Mouse (Mus musculus): ENCODE measurements at regions not wholly inside any gene's neighbourhood (a gene's known extent, or its start where the extent isn't known, plus 50 kb on each side); places are given as distances from the start of the nearest gene placed in this dataset.

DNA sequence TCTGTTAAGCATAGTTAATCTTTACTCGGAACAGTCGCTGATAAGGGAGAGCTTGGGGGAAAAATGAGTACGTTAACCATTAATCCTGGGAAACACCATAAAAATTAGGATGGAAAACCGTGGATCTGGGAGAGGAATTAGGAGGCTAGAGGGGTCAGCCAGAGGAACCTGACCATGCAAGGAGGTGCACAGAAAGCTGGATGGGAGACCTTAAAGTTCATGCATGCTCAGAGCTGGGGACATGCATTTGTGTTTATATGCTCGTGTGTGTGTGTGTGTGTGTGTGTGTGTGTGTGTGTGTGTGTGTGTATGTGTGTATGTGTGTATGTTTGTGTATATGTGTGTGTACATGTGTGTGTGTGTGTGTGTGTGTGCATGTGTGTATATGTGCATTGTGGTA is 143.2 kb upstream of the Irf2bp2 start:
- H3K27ac ChIP-seq, result no peak overlapping the region
- no peak overlapping the region for H3K9ac ChIP-seq (replicated peaks)
- no peaks in the 10 kb centered on the region for H3K27me3 ChIP-seq
- no peaks in the 10 kb centered on the region for H3K36me3 ChIP-seq
- WGBS, result 57% methylated on average over 5 of the region's 5 CpGs
- no peaks in the 10 kb centered on the region for H3K9me3 ChIP-seq
- ATAC-seq, result no peak
- no peak overlapping the region for H3K4me2 ChIP-seq (replicated peaks)
- peaks cover 48% of the 10 kb centered on the region for H3K4me1 ChIP-seq (replicated peaks)
- no peak overlapping the region for H3K4me3 ChIP-seq (replicated peaks)

GRCm38 (mm10) chr8:126736441-126736962 is 142.7 kb upstream of the Irf2bp2 start:
- no peak overlapping the region for H3K4me2 ChIP-seq (replicated peaks)
- no peaks in the 10 kb centered on the region for H3K27me3 ChIP-seq
- peaks cover 47% of the 10 kb centered on the region for H3K4me1 ChIP-seq (replicated peaks)
- ATAC-seq, result peak; percentile 40; the same call in 1 of the 2 replicates
- no peak overlapping the region for H3K4me3 ChIP-seq (replicated peaks)
- H3K27ac ChIP-seq, result peak overlapping the region; percentile 57
- H3K9ac ChIP-seq (replicated peaks), result no peak overlapping the region
- H3K36me3 ChIP-seq, result no peaks in the 10 kb centered on the region
- 15% methylated on average over 10 of the region's 10 CpGs for WGBS
- H3K9me3 ChIP-seq, result no peaks in the 10 kb centered on the region

- Histone ChIP-seq H3K9ac (replicated peaks) (no peak overlapping the region), H3K4me3 (replicated peaks) (no peak overlapping the region), H3K9me3 (no peaks in the 10 kb centered on the region), H3K4me1 (replicated peaks) (peaks cover 42% of the 10 kb centered on the region), H3K4me2 (replicated peaks) (no peak overlapping the region), H3K27me3 (no peaks in the 10 kb centered on the region), H3K27ac (peak overlapping the region; percentile 57), H3K36me3 (no peaks in the 10 kb centered on the region)
- ATAC-seq, result peak; percentile 53
- 35% methylated on average over 25 of the region's 25 CpGs for WGBS
These were observed 142.0 kb upstream of the Irf2bp2 start for GRCm38 (mm10) chr8:126735488-126736440.

- no peak overlapping the region for H3K9ac ChIP-seq (replicated peaks)
- 0 out of 2 replicates have a peak, but pooled peaks have one; percentile 32 for ATAC-seq
- H3K27me3 ChIP-seq, result no peaks in the 10 kb centered on the region
- no peak overlapping the region for H3K4me2 ChIP-seq (replicated peaks)
- peaks cover 48% of the 10 kb centered on the region for H3K4me1 ChIP-seq (replicated peaks)
- no peaks in the 10 kb centered on the region for H3K36me3 ChIP-seq
- no peak overlapping the region for H3K4me3 ChIP-seq (replicated peaks)
- no peak overlapping the region for H3K27ac ChIP-seq
- H3K9me3 ChIP-seq, result no peaks in the 10 kb centered on the region
- 73% methylated on average over 7 of the region's 7 CpGs for WGBS
These were observed 141.1 kb upstream of the Irf2bp2 start for GRCm38 (mm10) chr8:126734743-126735487.

DNA sequence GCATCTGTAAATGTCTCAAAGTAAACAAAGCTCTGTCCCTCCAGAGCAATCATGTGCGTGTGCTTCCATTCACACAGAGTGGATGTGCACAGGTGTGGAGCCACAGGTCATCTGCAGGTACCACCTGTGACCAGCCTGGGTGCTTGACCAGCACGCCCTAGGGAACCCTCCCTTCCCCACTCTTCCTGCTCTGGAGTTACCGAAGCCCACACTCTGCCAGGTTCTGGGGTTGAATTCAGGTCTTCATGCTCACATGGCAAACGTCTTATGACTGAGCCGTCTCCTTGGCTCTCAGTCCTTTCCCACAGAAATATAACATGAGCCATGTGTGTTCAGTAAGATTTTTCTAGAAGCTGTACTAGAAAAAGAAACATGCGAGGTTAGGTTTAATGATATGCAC is 140.0 kb upstream of the Irf2bp2 start:
- no peak overlapping the region for H3K4me2 ChIP-seq (replicated peaks)
- H3K27ac ChIP-seq, result peak overlapping the region; percentile 48; the same call in 1 of the 2 replicates
- no peak overlapping the region for H3K9ac ChIP-seq (replicated peaks)
- no peak overlapping the region for H3K4me3 ChIP-seq (replicated peaks)
- WGBS, result 88% methylated on average over 6 of the region's 6 CpGs
- H3K9me3 ChIP-seq, result no peaks in the 10 kb centered on the region
- no peaks in the 10 kb centered on the region for H3K36me3 ChIP-seq
- H3K27me3 ChIP-seq, result no peaks in the 10 kb centered on the region
- H3K4me1 ChIP-seq (replicated peaks), result peaks cover 48% of the 10 kb centered on the region
- ATAC-seq, result no peak

- no peaks in the 10 kb centered on the region for H3K27me3 ChIP-seq
- H3K4me1 ChIP-seq (replicated peaks), result peaks cover 48% of the 10 kb centered on the region
- peak; percentile 59; the same call in 1 of the 2 replicates for ATAC-seq
- no peaks in the 10 kb centered on the region for H3K36me3 ChIP-seq
- WGBS, result 29% methylated on average over 7 of the region's 7 CpGs
- no peak overlapping the region for H3K4me2 ChIP-seq (replicated peaks)
- peak overlapping the region; percentile 48; the same call in 1 of the 2 replicates for H3K27ac ChIP-seq
- no peaks in the 10 kb centered on the region for H3K9me3 ChIP-seq
- H3K9ac ChIP-seq (replicated peaks), result no peak overlapping the region
- no peak overlapping the region for H3K4me3 ChIP-seq (replicated peaks)
These were observed 139.5 kb upstream of the Irf2bp2 start for GRCm38 (mm10) chr8:126733307-126733706.

- Histone ChIP-seq H3K27ac (no peak overlapping the region), H3K36me3 (no peaks in the 10 kb centered on the region), H3K9me3 (no peaks in the 10 kb centered on the region), H3K4me3 (replicated peaks) (no peak overlapping the region), H3K4me2 (replicated peaks) (no peak overlapping the region), H3K4me1 (replicated peaks) (peaks cover 28% of the 10 kb centered on the region), H3K27me3 (no peaks in the 10 kb centered on the region), H3K9ac (replicated peaks) (no peak overlapping the region)
- no peak for ATAC-seq
- WGBS, result 88% methylated on average over 3 of the region's 3 CpGs
These were observed 136.3 kb upstream of the Irf2bp2 start for GRCm38 (mm10) chr8:126730017-126730631.

DNA sequence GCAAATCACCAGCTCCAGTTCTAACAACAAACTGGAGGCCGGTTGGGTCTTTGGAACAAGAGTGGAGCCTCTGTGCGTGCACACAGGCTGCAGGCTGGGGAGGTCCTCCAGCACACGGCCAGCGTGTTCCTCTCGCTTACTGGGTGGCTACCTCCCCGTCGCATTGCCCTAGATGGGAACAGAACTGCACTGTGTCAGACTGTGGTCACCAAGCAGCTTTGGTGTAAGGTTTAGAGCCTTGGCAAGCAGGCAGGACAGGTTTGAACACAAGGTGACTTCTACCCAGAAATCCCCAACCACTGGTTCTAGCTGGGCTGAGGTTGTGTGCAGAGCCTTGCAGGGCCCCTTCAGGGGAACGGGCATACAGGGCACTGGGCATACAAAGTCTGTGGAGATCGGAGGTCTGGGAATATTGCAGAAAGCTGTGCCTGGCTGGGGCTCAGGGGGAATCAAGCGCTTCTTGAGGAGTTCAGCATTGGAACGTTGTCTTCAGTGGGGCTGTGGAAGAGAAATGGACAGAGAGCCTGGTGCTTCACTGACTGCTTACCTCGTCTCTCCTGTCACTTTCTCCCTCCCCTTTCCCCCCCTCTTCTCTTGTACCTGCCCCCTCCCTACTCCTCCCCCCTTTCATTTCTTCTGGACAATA is 135.3 kb upstream of the Irf2bp2 start:
- Histone ChIP-seq H3K4me2 (replicated peaks) (no peak overlapping the region), H3K4me1 (replicated peaks) (peaks cover 23% of the 10 kb centered on the region), H3K9me3 (no peaks in the 10 kb centered on the region), H3K36me3 (no peaks in the 10 kb centered on the region), H3K9ac (replicated peaks) (no peak overlapping the region), H3K27ac (no peak overlapping the region), H3K4me3 (replicated peaks) (no peak overlapping the region), H3K27me3 (no peaks in the 10 kb centered on the region)
- WGBS, result 91% methylated on average over 12 of the region's 12 CpGs
- ATAC-seq, result no peak

GRCm38 (mm10) chr8:126728135-126728534 is 134.3 kb upstream of the Irf2bp2 start:
- H3K9me3 ChIP-seq, result no peaks in the 10 kb centered on the region
- no peak overlapping the region for H3K9ac ChIP-seq (replicated peaks)
- no peaks in the 10 kb centered on the region for H3K27me3 ChIP-seq
- no peak overlapping the region for H3K27ac ChIP-seq
- no peak overlapping the region for H3K4me3 ChIP-seq (replicated peaks)
- no peaks in the 10 kb centered on the region for H3K36me3 ChIP-seq
- no peak for ATAC-seq
- WGBS, result 93% methylated on average over 5 of the region's 5 CpGs
- H3K4me2 ChIP-seq (replicated peaks), result no peak overlapping the region
- peaks cover 16% of the 10 kb centered on the region for H3K4me1 ChIP-seq (replicated peaks)

- H3K27me3 ChIP-seq, result no peaks in the 10 kb centered on the region
- no peak for ATAC-seq
These were observed 133.3 kb upstream of the Irf2bp2 start for GRCm38 (mm10) chr8:126727068-126727467.

More at GRCm38 (mm10) chr8:126727068-126727467, 133.3 kb upstream of the Irf2bp2 start:
- Histone ChIP-seq H3K4me1 (replicated peaks) (peaks cover 6% of the 10 kb centered on the region), H3K9me3 (no peaks in the 10 kb centered on the region), H3K4me2 (replicated peaks) (no peak overlapping the region), H3K27ac (no peak overlapping the region), H3K36me3 (no peaks in the 10 kb centered on the region), H3K9ac (replicated peaks) (no peak overlapping the region), H3K4me3 (replicated peaks) (no peak overlapping the region)
- WGBS, result 85% methylated on average over 2 of the region's 2 CpGs

Data from midbrain, embryonic 13.5 days (tissue).